Mouse (Mus musculus): ENCODE results near the gene Ppfia3.
A peak's percentile ranks its signal among the peaks of the same experiment; 100 is the strongest.

The Ppfia3 gene

GRCm38 (mm10) chr7:45312686-45313453, 53.9 kb downstream of the Ppfia3 start:
- DNase-seq (ENCODE audit: low spot score), result no peak

- no peak for DNase-seq (ENCODE audit: low spot score)
Observed at GRCm38 (mm10) chr7:45312023-45312422, 54.8 kb downstream of the Ppfia3 start.

- no peak for DNase-seq (ENCODE audit: low spot score)
Observed at GRCm38 (mm10) chr7:45309455-45309854, 57.4 kb downstream of the Ppfia3 start.

GRCm38 (mm10) chr7:45308551-45309240, 58.1 kb downstream of the Ppfia3 start:
- no peak for DNase-seq (ENCODE audit: low spot score)

- DNase-seq (ENCODE audit: low spot score), result peak; percentile 62
Observed at GRCm38 (mm10) chr7:45305275-45305674, 61.5 kb downstream of the Ppfia3 start.

- no peak for DNase-seq (ENCODE audit: low spot score)
Observed at GRCm38 (mm10) chr7:45304869-45305268, 62.0 kb downstream of the Ppfia3 start.

- no peak for DNase-seq (ENCODE audit: low spot score)
Observed at GRCm38 (mm10) chr7:45302626-45303025, 64.2 kb downstream of the Ppfia3 start.

GRCm38 (mm10) chr7:45300270-45300669, 66.5 kb downstream of the Ppfia3 start:
- peak; percentile 59 for DNase-seq (ENCODE audit: low spot score)

GRCm38 (mm10) chr7:45299752-45300151, 67.1 kb downstream of the Ppfia3 start:
- DNase-seq (ENCODE audit: low spot score), result peak; percentile 77

GRCm38 (mm10) chr7:45297563-45297962, 69.3 kb downstream of the Ppfia3 start:
- no peak for DNase-seq (ENCODE audit: low spot score)

- no peak for DNase-seq (ENCODE audit: low spot score)
Observed at GRCm38 (mm10) chr7:45296626-45297025, 70.2 kb downstream of the Ppfia3 start.
